Mouse (Mus musculus) liver, adult 2 months (tissue): ENCODE measurements around the gene Aspscr1.

Source experiments
- CTCF ChIP-seq: fragments of 200-500 bp; IDR thresholded peaks from 2 replicates; pipeline ENCODE4 v1.5.1; 2011; ENCODE audit warnings: low read depth, low read length, control low read depth
- POLR2A ChIP-seq: fragments of 200-500 bp; IDR thresholded peaks from 2 replicates; pipeline ENCODE4 v1.6.1; 2011; ENCODE audit warnings: low read length, control low read depth; ENCODE audit not compliant: insufficient read depth; ENCODE audit errors: extremely low read depth

- TF ChIP-seq CTCF (no peak), POLR2A (no peak)
Measured at GRCm38 (mm10) chr11:120707225-120707624, 34.5 kb downstream of the Aspscr1 start.
